Mouse (Mus musculus): Measurements from ENCODE around the gene Nutf2.

DNA sequence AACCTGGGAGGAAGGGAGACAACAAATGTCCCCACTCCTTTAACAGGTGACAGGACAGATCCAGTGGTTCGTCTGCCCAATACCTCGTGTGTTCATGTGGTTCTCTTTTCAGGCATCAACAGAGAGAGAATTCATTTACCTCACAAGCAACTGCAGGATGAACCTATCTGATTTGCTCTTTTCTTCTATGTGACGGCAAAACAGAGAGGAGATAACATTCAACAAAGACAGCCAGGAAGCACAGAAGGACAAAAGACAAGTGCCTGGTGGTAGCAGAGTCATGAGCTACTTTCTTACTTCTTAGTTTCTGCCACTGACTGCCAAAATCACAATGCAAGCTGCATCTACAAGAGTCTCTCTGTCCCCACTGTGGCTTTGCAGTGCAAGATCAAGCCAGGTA lies 48.8 kb upstream of the Nutf2 start:
- no peak for TF ChIP-seq CTCF (IDR thresholded peaks at IDR 0.05; ENCODE audit: low read depth, low read length)
- no peak for TF ChIP-seq TAL1 (conservative IDR thresholded peaks at IDR 0.05; ENCODE audit: low read depth, low read length)
- no peak for TF ChIP-seq GATA1 (IDR thresholded peaks at IDR 0.05; ENCODE audit: borderline replicate concordance, low read length)
- no peak for TF ChIP-seq POLR2AphosphoS5 (IDR thresholded peaks at IDR 0.05; ENCODE audit: insufficient replicate concordance, low read depth, low read length)

All from G1E (cell line).